Mouse (Mus musculus) midbrain, embryonic 12.5 days (tissue): ENCODE results near the gene Htr6. TPM values are rescaled to one million over a fixed set of nuclear protein-coding genes. Genes with fewer than 3 reads are reported as not detected.

ENCODE experiments used
- ATAC-seq: fragments of 200-750 bp; cut with Nextera tagmentation; 2 replicates; pipeline ENCODE4 v1.8.0; 2017; ENCODE audit warnings: low read depth, moderate TSS enrichment, moderate library complexity; ENCODE audit not compliant: low FRiP score
- H3K27ac ChIP-seq: fragments of 300-500 bp; sonication (generic); replicated peaks from 2 replicates; pipeline ENCODE4 v1.5.1; 2016; ENCODE audit warnings: mild to moderate bottlenecking
- H3K27me3 ChIP-seq: fragments of 300-500 bp; sonication (generic); 2 replicates; pipeline ENCODE4 v1.6.1; 2016; ENCODE audit warnings: mild to moderate bottlenecking
- H3K36me3 ChIP-seq: fragments of 300-500 bp; sonication (generic); 2 replicates; pipeline ENCODE4 v1.6.1; 2016
- H3K4me1 ChIP-seq: fragments of 300-500 bp; sonication (generic); 2 replicates; pipeline ENCODE4 v1.6.1; 2016
- H3K4me2 ChIP-seq: fragments of 300-500 bp; sonication (generic); replicated peaks from 2 replicates; pipeline ENCODE4 v1.6.1; 2016; ENCODE audit warnings: mild to moderate bottlenecking, moderate library complexity
- H3K4me3 ChIP-seq: fragments of 300-500 bp; sonication (generic); 2 replicates; pipeline ENCODE4 v1.5.1; 2016; ENCODE audit warnings: mild to moderate bottlenecking
- H3K9ac ChIP-seq: fragments of 300-500 bp; sonication (generic); replicated peaks from 2 replicates; pipeline ENCODE4 v1.6.1; 2016; ENCODE audit warnings: mild to moderate bottlenecking, moderate library complexity
- H3K9me3 ChIP-seq: fragments of 300-500 bp; sonication (generic); 2 replicates; pipeline ENCODE4 v1.6.1; 2016; ENCODE audit warnings: mild to moderate bottlenecking
- WGBS: fragments of 180-500 bp; shearing (Covaris S2); methylation state at CpG from one replicate; pipeline ENCODE4 v1.1.7; 2016; 5-methylcytosine and 5-hydroxymethylcytosine counted together
- polyA plus RNA-seq: library from polyadenylated mRNA; unstranded; fragments of >200 nt; fragmentation: Nextera tagmentation; extraction: Ambion mirVana; gene quantifications from 2 replicates; pipeline ENCODE4 v1.2.1, GENCODE M21; 2016

Gene Htr6
- polyA plus RNA-seq, 1 experiment from 2014 or later = not detected

- 0 out of 2 replicates have a peak, but pooled peaks cover 4% of the 10 kb centered on the region for H3K9me3 ChIP-seq
- WGBS = 6% methylated on average over 10 of the region's 10 CpGs
- H3K27ac ChIP-seq = peak overlapping the region; percentile 81
- peak overlapping the region; percentile 16 for H3K4me2 ChIP-seq
- no peak overlapping the region for H3K9ac ChIP-seq
- no peak overlapping the region for H3K4me3 ChIP-seq
- H3K4me1 ChIP-seq = peaks cover 45% of the 10 kb centered on the region
- no peaks in the 10 kb centered on the region for H3K36me3 ChIP-seq
- H3K27me3 ChIP-seq = no peaks in the 10 kb centered on the region
- ATAC-seq = peak; percentile 63
Observed at GRCm38 (mm10) chr4:139040084-139040839, 35.1 kb downstream of the Htr6 start.

GRCm38 (mm10) chr4:139037795-139038607, 37.4 kb downstream of the Htr6 start:
- H3K27me3 ChIP-seq = no peaks in the 10 kb centered on the region
- peaks cover 45% of the 10 kb centered on the region for H3K4me1 ChIP-seq
- H3K4me2 ChIP-seq = no peak overlapping the region
- no peak for ATAC-seq
- H3K9me3 ChIP-seq = no peaks in the 10 kb centered on the region
- WGBS = 61% methylated on average over 17 of the region's 17 CpGs
- no peaks in the 10 kb centered on the region for H3K36me3 ChIP-seq
- H3K4me3 ChIP-seq = no peak overlapping the region
- no peak overlapping the region for H3K9ac ChIP-seq
- peak overlapping the region; percentile 40 for H3K27ac ChIP-seq

- Histone ChIP-seq H3K4me3 (no peak overlapping the region), H3K27me3 (0 out of 2 replicates have a peak, but pooled peaks cover 2% of the 10 kb centered on the region), H3K9ac (no peak overlapping the region), H3K4me2 (no peak overlapping the region), H3K4me1 (peaks cover 45% of the 10 kb centered on the region), H3K27ac (no peak overlapping the region), H3K36me3 (no peaks in the 10 kb centered on the region), H3K9me3 (no peaks in the 10 kb centered on the region)
- no peak for ATAC-seq
- 94% methylated on average over 3 of the region's 3 CpGs for WGBS
Observed at GRCm38 (mm10) chr4:139035799-139036198, 39.6 kb downstream of the Htr6 start.

GRCm38 (mm10) chr4:139034942-139035341, 40.4 kb downstream of the Htr6 start:
- 87% methylated on average over 3 of the region's 3 CpGs for WGBS
- H3K4me3 ChIP-seq = no peak overlapping the region
- no peaks in the 10 kb centered on the region for H3K9me3 ChIP-seq
- ATAC-seq = no peak
- peaks cover 36% of the 10 kb centered on the region for H3K4me1 ChIP-seq
- no peaks in the 10 kb centered on the region for H3K36me3 ChIP-seq
- H3K27ac ChIP-seq = no peak overlapping the region
- H3K4me2 ChIP-seq = no peak overlapping the region
- no peak overlapping the region for H3K9ac ChIP-seq
- H3K27me3 ChIP-seq = 0 out of 2 replicates have a peak, but pooled peaks cover 4% of the 10 kb centered on the region

GRCm38 (mm10) chr4:139034540-139034939, 40.8 kb downstream of the Htr6 start:
- Histone ChIP-seq H3K36me3 (no peaks in the 10 kb centered on the region), H3K27me3 (0 out of 2 replicates have a peak, but pooled peaks cover 4% of the 10 kb centered on the region), H3K27ac (no peak overlapping the region), H3K9ac (no peak overlapping the region), H3K9me3 (no peaks in the 10 kb centered on the region), H3K4me3 (no peak overlapping the region), H3K4me2 (no peak overlapping the region), H3K4me1 (peaks cover 32% of the 10 kb centered on the region)
- ATAC-seq = no peak
- WGBS = 62% methylated on average over 4 of the region's 4 CpGs

- H3K9me3 ChIP-seq = no peaks in the 10 kb centered on the region
- no peak overlapping the region for H3K9ac ChIP-seq
- no peak overlapping the region for H3K4me2 ChIP-seq
- H3K27ac ChIP-seq = no peak overlapping the region
- no peaks in the 10 kb centered on the region for H3K36me3 ChIP-seq
- H3K4me3 ChIP-seq = no peak overlapping the region
- 86% methylated on average over 8 of the region's 8 CpGs for WGBS
- H3K4me1 ChIP-seq = peaks cover 26% of the 10 kb centered on the region
- 0 out of 2 replicates have a peak, but pooled peaks cover 4% of the 10 kb centered on the region for H3K27me3 ChIP-seq
- ATAC-seq = no peak
Observed at GRCm38 (mm10) chr4:139034010-139034367, 41.4 kb downstream of the Htr6 start.

- 82% methylated on average over 11 of the region's 11 CpGs for WGBS
- no peak overlapping the region for H3K4me2 ChIP-seq
- H3K9me3 ChIP-seq = no peaks in the 10 kb centered on the region
- H3K27me3 ChIP-seq = 0 out of 2 replicates have a peak, but pooled peaks cover 4% of the 10 kb centered on the region
- no peak overlapping the region for H3K27ac ChIP-seq
- no peak overlapping the region for H3K9ac ChIP-seq
- H3K36me3 ChIP-seq = no peaks in the 10 kb centered on the region
- peaks cover 21% of the 10 kb centered on the region for H3K4me1 ChIP-seq
- ATAC-seq = no peak
- no peak overlapping the region for H3K4me3 ChIP-seq
Observed at GRCm38 (mm10) chr4:139033263-139034009, 41.9 kb downstream of the Htr6 start.

GRCm38 (mm10) chr4:139032521-139032920, 42.8 kb downstream of the Htr6 start:
- 79% methylated on average over 12 of the region's 12 CpGs for WGBS
- Histone ChIP-seq H3K9me3 (no peaks in the 10 kb centered on the region), H3K4me2 (no peak overlapping the region), H3K27ac (no peak overlapping the region), H3K9ac (no peak overlapping the region), H3K4me3 (no peak overlapping the region), H3K36me3 (no peaks in the 10 kb centered on the region), H3K27me3 (0 out of 2 replicates have a peak, but pooled peaks cover 4% of the 10 kb centered on the region), H3K4me1 (peaks cover 12% of the 10 kb centered on the region)
- ATAC-seq = no peak

GRCm38 (mm10) chr4:139030675-139031074, 44.7 kb downstream of the Htr6 start:
- H3K9ac ChIP-seq = no peak overlapping the region
- ATAC-seq = no peak

GRCm38 (mm10) chr4:139024379-139024778, 51.0 kb downstream of the Htr6 start:
- Histone ChIP-seq H3K9ac (no peak overlapping the region), H3K27ac (no peak overlapping the region), H3K9me3 (no peaks in the 10 kb centered on the region), H3K27me3 (no peaks in the 10 kb centered on the region), H3K4me1 (peaks cover 11% of the 10 kb centered on the region), H3K36me3 (no peaks in the 10 kb centered on the region), H3K4me2 (no peak overlapping the region), H3K4me3 (no peak overlapping the region)
- no peak for ATAC-seq
- 2% methylated on average over 2 of the region's 2 CpGs for WGBS

More at GRCm38 (mm10) chr4:139030675-139031074, 44.7 kb downstream of the Htr6 start:
- H3K4me3 ChIP-seq = no peak overlapping the region
- H3K27me3 ChIP-seq = 0 out of 2 replicates have a peak, but pooled peaks cover 4% of the 10 kb centered on the region
- H3K36me3 ChIP-seq = no peaks in the 10 kb centered on the region
- H3K4me1 ChIP-seq = peaks cover 7% of the 10 kb centered on the region
- no peaks in the 10 kb centered on the region for H3K9me3 ChIP-seq
- no peak overlapping the region for H3K4me2 ChIP-seq
- H3K27ac ChIP-seq = no peak overlapping the region
- WGBS = 65% methylated on average over 6 of the region's 6 CpGs

- Histone ChIP-seq H3K9me3 (no peaks in the 10 kb centered on the region), H3K4me3 (no peak overlapping the region), H3K27me3 (no peaks in the 10 kb centered on the region), H3K36me3 (no peaks in the 10 kb centered on the region), H3K27ac (no peak overlapping the region), H3K9ac (no peak overlapping the region), H3K4me2 (no peak overlapping the region), H3K4me1 (peaks cover 12% of the 10 kb centered on the region)
- no peak for ATAC-seq
- WGBS = 91% methylated on average over 3 of the region's 3 CpGs
Observed at GRCm38 (mm10) chr4:139020385-139020784, 55.0 kb downstream of the Htr6 start.
